Mouse (Mus musculus) layer of hippocampus, postnatal 36 days (tissue): ENCODE measurements at regions not wholly inside any gene's neighbourhood (a gene's known extent, or its start where the extent isn't known, plus 50 kb on each side); places are given as distances from the start of the nearest gene placed in this dataset.

Experiments used
- DNase-seq, 2 experiments: peaks; one replicate each; pipeline ENCODE4 v3.0.0; 2022

DNA sequence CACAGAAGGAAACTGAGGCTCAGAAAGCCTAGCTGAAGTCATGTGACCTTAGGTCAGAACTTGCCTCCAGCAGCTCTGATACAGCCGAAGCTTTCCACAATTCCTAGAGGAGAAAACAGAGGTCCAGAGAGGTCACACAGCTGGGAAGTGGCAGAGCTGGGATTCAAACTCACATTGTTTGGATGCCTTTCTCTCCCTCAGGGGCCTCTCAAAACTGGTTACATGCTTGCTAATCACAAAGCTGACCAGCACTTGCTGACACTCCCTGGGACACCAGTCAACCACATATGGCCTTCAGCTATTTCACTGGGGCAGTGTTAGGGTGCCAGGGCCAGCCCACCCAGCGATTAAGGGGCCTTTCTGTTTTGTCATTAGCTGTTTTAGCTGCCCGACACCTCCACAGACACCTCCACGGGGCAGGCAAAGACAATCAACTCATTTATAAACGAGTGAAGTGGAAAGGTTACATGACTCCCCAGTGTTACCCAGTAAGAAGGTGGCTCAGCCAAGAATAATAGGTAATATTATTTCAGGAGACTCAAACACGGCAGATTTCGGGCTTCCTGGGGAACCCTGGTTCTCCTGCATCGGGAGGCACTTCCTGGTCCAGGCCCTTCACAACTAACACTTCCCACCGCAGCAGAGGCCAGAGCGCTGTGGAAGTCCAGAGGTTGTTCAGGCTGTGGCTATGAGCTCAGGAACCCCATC is 71.4 kb downstream of the 2410131K14Rik start:
- no peak for DNase-seq

DNA sequence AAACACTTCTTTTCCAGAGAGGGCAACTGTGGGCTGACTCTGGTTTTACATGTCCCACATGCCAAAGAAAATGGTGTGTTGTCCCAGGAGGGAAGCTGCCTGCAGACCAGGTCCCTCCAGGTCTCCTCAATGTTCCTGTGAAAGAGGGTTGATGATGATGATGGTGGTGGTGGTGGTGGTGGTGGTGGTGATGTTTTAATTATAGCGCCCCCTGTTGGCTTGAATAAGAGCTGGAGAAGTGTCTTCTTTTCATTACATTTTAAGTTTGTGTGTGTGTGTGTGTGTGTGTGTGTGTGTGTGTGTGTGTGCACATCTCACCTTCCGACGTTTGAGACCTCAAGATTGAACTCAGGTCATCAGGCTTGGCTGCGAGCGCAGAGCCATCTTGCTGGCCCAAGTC is 73.0 kb downstream of the 2410131K14Rik start:
- DNase-seq, result no peak

DNA sequence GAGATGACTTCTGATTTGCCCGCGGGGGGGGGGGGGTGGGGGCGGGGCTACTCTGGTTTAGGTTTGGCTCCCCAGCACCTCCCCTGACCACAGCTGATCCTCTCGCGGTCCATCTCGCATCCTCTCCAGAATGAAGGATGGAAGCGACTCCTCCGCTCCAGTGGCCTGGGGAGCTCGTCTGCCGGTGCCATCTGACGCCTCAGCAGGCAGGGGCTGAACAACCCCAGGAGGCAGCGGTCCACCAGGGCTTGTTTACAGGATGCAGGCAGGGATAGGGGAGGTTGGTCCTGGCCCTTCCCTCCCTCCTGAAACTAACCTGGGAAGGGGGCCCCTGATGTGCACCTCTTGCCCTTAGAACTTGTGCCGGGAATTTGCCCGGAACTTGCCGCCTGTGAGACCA is 73.9 kb downstream of the 2410131K14Rik start:
- no peak for DNase-seq

DNA sequence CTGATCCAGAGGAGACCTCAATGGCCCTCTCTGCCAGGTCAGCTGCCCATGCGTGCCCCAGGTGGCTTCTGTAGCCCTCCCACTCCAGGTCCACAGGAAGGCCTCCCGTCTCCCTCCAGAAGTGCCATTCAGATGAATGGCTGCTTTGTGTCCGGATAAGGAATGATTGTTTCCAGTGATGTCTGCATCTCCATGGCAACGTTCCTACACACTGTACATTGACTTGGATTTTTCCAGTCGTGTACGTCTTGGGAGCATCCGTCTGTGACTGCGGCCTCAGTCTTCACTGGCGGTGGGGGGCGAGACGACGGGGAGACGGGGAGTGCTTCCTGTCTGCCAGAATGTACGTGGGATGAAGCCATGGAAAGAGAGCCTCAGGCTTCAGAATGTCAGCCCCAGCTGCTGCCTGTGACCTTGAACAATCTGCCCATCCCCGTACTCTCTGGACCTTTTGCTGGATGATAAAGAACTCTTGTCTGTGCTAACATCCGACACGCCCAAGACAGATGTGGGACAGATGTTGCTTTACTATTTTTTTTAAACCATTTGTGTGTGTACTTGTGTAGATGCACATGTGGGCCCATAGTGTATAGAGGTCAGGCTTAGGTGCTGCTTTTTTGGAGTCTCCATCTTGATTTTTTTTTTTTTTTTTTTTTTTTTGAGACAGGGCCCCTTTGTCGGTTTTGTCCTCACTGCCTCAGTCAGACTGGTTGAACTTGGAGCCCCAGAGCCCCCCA is 76.9 kb downstream of the 2410131K14Rik start:
- DNase-seq, result peak in 1 of 2 experiments; percentile 34

DNA sequence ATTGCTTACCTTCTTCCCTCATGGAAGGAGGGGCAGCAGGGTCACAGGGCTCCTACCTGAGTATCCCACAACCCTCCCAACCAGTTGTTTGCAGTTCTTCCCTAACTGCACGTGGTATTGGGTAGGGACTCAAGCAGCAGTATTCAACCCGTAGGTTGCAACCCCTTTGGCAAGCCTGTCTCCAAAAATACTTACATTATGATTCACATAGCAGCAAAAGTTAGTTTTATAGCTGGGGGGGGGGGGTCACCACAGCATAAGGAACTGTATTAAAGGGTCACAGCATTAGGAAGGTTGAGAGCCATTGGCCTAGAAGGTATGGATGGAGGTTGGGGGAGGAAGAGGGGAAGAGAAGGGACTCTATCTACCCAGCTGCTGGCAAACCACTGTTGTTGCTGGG is 78.1 kb downstream of the 2410131K14Rik start:
- DNase-seq, result no peak

DNA sequence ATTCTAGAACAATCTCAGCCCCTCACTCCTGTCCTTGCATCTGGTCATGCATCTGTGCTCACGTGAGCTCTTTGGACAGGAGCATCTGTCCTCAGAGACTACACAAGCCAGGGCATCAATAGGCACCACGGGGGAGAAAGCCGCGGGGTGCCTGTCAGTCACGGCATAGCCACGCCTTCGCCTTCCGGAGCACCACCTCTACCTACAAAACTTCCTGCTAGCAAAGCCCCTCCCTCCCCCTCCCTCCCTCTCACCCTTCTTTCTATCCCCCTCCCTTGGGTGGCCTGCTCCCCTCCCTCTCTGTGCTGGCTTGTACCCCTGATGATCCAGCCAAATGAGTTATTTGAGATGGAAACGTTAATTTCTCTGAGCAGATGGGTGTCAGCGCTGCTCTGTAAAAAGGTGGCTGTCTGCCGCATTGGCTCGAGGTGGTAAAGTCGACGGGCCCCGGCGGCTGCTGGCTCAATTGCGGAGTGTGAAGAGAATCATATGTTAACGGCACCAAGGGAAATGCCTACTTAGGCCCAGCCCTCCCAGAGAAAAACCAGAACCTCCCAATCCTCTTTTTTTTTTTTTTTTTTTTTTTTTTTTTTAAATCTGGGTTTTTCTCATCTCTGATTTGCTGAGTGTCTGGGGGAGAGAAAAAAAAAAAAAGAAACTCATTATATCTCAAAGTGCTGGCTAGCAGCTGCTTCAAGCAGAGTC is 82.0 kb downstream of the 2410131K14Rik start:
- DNase-seq, result peak; percentile 63 to 66

DNA sequence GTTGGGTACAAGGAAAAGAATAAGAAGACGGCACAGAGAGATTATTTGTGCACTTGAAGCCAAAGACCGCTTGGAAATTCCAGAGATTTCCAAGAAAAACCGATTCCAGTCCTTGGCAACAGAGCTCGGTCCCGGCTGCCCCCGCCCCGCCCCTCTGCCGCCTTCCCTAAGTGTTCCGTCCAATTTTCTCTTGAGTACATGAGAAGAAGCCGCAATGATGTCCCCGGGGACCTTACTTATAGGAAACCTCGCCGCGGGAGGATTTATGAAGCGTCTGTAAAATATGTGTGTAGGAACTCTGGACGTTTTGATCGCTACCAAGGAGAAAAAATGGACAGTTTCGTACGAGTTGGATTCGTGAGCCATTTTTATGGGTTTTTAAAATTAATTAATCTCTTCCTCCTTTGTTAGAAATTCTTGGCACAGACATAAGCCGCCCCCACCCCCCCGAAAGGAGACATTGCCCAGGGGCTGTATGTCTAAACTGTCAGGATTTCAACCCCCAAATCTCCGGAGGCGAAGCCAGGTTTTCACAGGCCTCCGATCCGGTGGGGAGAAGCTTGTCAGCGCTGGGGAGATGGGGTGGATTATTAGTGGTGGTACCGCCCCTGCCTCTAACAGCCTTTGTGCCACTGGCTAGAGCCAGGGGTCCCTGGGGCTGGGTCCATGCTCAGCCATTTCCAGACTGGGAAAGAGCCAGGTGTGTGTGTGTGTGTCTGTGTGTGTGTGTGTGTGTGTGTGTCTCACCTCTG is 83.1 kb downstream of the 2410131K14Rik start:
- no peak for DNase-seq

DNA sequence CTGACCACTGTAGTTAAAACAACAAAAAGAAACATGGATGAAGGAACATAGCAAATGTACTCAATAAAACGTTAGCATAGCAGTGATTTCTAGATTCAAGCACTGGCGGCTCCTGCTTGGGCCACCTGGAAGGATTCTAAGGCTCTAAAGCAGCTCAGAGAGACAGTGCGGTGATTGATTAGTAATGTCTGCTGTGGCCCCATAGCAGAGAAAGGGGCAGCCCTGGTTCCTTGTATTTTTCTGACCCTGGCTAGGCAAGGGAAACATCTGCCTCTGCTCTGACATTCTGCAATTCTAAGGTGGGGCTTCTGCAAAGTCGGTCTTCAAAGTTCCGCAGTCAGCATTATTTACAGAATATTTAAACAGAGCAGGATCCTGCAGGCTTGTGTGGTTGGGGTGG is 84.1 kb downstream of the 2410131K14Rik start:
- no peak for DNase-seq

DNA sequence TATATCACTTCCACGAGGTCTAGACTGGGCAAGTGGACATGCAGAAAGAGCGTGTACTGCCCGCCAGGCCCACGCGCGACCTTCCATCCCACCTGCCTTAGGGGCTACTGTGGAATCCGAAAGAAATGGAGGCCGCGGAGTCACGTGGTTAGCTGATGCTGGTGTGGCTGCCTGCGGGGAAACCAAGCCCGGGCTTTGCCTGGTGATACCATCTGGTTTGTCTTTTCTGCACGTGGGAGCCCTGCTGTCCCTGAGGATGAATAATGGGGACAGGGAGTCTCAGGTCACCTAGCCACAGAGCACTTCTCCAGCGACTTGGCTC is 86.2 kb downstream of the 2410131K14Rik start:
- DNase-seq, result no peak

DNA sequence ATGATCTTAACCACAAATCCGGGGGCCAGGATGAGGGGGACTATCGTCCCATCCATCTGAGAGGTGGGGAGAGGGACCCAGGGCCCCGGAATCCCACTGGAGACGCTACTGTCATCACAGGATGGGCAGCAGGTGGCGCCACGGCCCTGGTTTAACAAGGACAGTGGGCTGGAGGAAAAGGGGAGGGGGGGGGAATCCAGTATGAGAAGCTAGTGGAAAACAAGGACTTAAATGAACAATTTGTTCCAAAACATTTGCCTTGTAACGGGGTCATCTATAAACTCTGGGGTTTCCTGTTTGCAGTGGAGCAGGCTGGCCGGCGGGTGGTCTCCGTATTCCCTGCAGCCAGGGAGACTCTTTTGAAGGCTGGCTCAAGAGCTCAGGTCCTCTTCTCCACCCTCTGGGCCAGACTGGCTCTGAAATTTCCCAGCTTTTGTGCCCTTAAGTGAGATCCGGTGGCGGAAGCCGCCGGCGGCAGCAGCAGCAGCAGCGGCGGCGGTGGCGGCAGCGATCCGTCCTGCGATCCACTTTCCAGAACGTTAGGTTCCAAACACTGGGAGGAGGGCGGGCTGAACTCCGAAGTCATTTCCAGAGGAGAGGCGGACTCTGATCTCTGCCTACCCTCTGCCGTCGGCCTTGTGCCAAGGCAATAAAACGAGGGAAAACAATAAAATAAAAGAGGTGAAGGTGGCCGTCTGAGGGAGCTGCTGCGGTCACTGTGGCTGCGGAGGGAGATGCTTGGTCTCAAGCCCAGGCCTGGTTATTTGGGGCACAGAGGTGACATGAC is 86.8 kb downstream of the 2410131K14Rik start:
- peak; percentile 79 to 85 for DNase-seq

DNA sequence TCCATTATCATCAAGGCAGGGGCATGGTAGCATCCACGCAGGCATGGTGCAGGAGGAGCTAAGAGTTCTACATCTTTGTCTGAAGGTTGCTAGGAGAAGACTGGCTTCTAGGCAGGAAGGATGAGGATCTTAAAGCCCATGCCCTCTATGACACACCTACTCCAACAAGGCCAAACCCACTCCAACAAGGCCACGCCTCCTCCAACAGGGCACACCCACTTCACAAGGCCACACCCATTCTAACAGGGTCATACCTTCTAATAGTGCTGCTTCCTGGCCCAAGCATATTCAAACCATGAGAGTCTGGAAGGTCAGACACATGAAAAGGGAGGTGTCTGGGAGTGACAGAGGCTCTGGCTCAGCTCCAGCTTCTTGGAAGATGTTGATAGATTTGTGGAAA is 89.0 kb downstream of the 2410131K14Rik start:
- DNase-seq, result no peak

DNA sequence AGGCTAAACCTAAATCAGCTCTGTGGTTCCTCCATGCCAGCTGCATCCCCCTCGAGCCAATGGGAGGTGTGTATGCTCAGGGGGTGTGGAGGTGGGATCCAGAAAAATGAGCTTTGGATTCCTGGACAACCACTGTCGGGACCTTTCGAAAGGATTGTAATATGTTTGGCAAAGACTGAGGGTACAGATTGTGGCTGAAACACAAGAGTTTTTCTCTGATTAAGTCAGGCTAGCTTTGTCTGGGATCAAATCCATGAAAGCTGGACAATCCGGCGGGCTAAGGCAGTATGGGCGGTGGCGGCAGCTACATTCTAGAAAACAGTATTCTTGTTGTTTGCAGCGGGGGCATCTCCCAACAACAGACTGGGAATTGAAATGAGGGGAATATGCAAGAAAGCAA is 93.2 kb downstream of the 2410131K14Rik start:
- no peak for DNase-seq

DNA sequence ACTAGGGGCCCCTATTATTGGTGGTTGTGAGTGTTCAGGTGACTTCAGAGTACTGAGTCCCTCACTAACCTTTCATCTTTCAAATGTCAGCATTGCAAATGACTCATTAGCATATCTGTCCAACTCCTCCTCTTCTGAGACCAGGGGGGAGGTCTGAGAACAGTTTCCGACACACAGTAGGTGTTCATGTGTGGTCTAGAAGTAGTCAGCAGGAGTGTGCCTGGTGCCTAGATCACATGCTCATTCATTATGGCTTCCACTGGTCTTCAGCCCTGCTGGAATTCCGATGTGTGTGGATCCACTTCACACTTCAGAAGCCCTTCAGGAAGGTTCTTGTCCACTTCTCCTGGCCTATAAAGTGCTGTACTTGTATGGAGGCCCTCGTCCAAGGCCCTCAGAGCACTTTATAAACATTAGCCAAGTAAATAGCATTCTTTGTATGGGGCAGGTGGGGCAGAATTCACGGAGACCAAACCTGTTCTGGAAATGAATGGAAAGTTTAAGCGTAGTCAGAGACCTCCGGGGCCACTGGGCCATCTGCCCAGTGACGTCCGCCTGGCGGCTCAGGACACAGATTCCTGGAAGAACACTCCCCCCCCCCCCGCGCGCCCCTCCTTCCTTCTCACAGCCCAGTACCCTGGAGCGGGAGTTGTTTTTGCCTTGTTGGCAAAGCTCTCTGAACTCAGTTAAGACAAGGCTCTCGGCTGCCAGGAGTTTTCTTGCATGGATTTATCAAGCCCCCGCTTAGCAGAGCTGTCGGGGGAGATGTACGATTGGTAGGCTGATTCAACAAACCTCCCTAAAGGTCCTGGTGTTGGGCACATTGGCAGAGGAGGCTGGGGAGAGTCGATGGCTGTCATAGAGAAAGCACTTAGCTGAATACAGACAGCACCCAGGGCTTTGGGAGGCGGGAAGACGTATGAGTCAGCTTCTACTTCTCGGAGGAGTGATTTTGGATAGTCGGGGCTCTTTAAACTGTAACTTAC is 94.9 kb downstream of the 2410131K14Rik start:
- no peak for DNase-seq

DNA sequence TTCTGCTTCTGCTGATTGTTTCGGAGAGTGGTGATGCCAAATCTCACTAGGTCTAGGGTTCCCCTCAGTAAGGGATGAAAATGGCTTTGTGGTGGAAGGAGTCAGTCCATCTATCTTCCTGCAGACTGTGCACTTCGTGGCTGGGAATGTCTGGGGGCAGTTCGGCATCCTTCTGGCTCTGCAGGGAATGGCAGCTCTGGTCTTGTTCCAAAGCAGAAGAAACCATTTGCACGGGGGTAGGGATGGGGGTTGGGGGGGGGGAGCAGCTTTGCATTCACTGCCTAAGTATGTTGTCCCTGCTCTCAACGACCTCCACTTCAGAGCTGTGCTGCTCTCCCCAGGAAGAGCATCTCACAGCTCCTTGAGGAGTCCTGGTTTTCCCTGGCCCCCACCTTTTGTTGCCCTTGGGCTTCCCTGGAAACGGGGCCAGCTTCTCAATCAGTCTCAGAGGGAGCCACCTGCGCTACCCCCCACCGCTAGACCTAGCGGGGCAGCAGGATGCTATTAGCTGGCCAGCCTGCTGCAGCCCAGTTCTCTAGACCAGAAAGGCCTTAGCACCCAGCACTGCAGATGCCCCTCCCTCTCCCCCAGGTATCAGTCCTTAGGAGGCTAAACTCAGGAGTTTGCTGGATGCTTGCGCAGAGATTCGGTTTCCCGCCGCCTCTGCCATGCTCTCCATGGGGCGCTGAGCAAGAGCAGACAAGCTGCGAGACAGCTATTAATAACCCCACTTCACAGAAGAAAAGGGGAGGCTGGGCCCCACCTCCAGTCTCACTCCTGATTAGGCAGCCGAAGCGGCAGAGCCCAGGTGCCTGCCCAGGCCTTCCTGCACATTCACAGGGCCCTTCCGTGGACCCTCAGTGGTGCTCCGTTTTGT is 98.7 kb downstream of the 2410131K14Rik start:
- no peak for DNase-seq

DNA sequence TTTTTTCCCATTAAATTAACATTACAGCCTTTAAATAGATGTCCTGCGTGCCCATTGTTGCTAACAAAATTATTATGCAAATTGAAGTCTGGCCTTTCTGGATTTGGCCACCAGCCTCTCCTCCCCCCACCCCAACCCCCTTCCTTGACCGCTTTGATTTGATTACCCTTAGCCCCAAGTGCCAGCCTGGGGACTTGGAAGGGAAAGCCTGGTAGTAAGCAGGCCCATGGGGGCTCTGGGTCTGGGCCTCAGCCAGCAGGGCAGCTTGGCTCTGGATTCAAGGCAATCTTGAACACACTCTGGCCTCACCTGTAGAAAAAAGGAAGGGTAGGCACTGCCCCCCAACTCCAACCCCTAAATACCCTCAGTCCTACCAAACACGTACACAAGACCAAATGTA is 100.2 kb downstream of the 2410131K14Rik start:
- DNase-seq, result no peak

DNA sequence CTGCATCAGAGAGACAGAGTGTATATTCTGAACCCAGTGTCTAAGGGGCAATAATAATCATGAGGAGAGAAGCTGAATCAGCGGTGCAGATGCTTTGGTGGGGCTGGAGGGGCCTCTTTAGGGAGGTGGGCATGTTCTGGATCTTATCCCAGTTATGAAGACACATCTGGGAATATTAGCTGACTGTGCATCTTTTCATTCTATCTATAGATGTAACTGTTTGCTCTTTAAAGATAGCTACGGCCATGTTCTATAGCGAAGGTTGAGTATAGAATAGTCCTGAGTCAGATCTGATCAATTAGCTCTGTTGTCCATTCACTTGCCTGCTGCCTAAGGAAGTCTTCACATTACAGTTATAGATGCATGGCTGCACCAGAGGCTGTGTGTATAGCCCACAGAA is 104.0 kb downstream of the 2410131K14Rik start:
- no peak for DNase-seq

DNA sequence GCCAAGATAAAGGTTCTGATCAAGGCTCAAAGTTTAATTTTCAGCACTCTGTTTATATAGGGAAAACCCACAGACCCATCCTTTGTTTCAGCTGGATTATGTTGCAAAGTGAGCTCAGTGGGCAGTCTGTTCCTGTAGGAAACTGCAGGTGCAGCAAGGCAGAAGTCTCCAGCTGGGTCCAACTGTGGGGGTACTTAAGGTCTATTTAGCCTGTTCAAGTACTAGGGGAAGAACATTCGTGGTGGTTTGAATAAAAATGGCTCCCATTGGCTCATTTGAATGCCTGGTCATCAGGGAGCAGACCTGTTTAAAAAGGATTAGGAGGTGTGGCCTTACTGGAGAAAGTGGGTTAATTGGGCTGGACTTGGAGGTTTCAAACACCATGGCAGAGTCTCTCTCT is 106.3 kb downstream of the 2410131K14Rik start:
- DNase-seq, result no peak

DNA sequence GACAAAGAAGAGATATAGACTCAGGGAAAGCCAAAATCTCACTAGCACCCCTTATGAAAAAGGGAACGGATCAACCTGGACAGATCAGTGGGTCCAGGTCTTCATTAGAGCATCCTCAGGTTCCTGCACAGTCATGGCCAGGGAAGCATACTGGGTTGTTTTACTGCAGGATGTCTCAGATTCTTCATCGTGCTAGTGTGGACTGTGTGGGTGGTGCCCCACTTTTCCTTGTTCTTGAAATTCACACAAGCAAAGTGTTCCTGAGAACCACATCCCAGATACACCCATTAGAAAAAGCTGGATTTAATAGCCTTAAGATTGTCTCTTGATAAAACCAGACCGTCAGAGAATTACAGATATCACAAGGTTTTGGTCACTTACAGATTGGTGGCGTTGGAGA is 107.1 kb downstream of the 2410131K14Rik start:
- DNase-seq, result no peak

DNA sequence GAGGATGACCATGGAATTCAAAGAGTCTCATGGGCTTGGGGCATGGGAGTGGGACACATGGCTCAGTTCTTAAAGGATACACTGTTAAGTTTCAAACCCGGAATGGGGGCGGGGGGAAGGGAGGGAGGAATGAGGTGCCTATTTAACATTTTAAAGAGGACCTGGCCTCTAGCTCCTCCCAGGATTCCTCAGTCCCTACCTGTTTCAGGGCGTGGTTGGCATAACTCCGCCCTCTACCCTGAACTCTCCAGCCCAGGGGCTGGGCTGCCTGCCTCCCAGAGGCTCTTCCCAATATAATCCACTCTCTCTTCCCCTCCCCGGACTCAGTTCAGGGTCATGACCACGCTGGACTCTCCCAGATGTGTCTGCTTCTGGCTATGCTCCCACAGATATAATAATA is 108.0 kb downstream of the 2410131K14Rik start:
- DNase-seq, result no peak

DNA sequence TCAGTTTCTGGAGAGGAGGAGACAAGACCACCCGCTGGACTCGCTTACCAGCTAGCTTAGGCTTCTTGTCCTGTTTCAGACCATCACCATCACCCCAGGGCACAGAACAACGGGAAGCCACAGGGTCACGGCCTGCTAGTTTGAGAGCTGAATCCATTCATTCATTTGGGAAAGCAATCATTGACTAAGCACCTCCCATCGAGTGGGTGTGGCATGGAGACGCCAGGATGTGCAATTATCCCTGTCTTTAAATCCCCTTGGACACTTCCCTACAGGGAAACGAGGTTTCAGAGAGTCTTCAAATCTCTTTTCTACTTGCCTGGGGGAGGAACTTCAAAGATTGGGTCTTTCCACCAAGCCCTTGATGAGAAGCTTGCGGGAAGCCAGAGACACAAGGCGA is 108.7 kb downstream of the 2410131K14Rik start:
- no peak for DNase-seq
